Mouse (Mus musculus) megakaryocyte, embryonic 14.5 days (primary cell): ENCODE data around the gene Hhat. TPM values are rescaled to one million over a fixed set of nuclear protein-coding genes. Genes with fewer than 3 reads are reported as not detected.

ENCODE experiments used
- H3K27me3 ChIP-seq: replicated peaks from 2 replicates; pipeline ENCODE3; 2012; ENCODE audit warnings: inconsistent platforms
- H3K36me3 ChIP-seq: replicated peaks from 2 replicates; pipeline ENCODE3; 2012; ENCODE audit warnings: low read length, inconsistent platforms, mixed read lengths
- H3K4me1 ChIP-seq: 2 replicates; pipeline ENCODE4 v1.6.1; 2012; ENCODE audit warnings: inconsistent platforms
- H3K4me3 ChIP-seq: replicated peaks from 2 replicates; pipeline ENCODE3; 2012; ENCODE audit warnings: moderate library complexity, mild to moderate bottlenecking, inconsistent platforms
- H3K9me3 ChIP-seq: 2 replicates; pipeline ENCODE4 v1.6.1; 2012; ENCODE audit warnings: inconsistent platforms
- FLI1 ChIP-seq: IDR thresholded peaks from 2 replicates; pipeline ENCODE4 v1.6.1; 2012; ENCODE audit warnings: low read length, inconsistent platforms, mixed read lengths
- GATA1 ChIP-seq: IDR thresholded peaks from 3 replicates; pipeline ENCODE4 v1.6.1; 2012; ENCODE audit warnings: mixed read lengths, low read length, inconsistent platforms, borderline replicate concordance
- polyA plus RNA-seq: library from polyadenylated mRNA; stranded (reverse); fragments of >175 nt; gene quantifications from 2 replicates; pipeline ENCODE4 v1.2.3, GENCODE M21; 2012; ENCODE audit warnings: low replicate concordance; ENCODE audit not compliant: insufficient read depth

Hhat gene
- polyA plus RNA-seq, 1 experiment, result 0.03 TPM

GRCm38 (mm10) chr1:192798212-192799164 lies 27.5 kb upstream of the Hhat start:
- peaks cover 3% of the 10 kb centered on the region for H3K27me3 ChIP-seq
- H3K36me3 ChIP-seq, result no peaks in the 10 kb centered on the region
- H3K4me3 ChIP-seq, result no peak overlapping the region
- H3K4me1 ChIP-seq, result no peaks in the 10 kb centered on the region
- TF ChIP-seq GATA1, result no peak
- no peak for TF ChIP-seq FLI1
- H3K9me3 ChIP-seq, result peaks cover 19% of the 10 kb centered on the region; the same call in 1 of the 2 replicates

DNA sequence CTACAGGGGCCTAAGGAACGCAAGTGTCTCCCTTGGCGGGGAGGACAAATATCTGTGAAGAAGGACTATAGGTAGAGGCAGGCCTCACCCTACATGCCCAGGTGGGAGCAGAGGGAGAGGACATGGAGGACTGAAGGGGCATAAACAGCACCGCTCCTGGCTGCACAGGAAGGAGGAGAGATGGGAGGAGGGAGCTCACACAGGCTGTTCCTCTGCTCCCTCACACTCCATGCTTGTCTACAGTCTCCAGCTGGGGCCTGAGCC lies 25.9 kb upstream of the Hhat start:
- H3K36me3 ChIP-seq, result no peaks in the 10 kb centered on the region
- peaks cover 19% of the 10 kb centered on the region; the same call in 1 of the 2 replicates for H3K9me3 ChIP-seq
- peaks cover 3% of the 10 kb centered on the region for H3K27me3 ChIP-seq
- no peaks in the 10 kb centered on the region for H3K4me1 ChIP-seq
- peak overlapping the region; percentile 53 for H3K4me3 ChIP-seq
- TF ChIP-seq FLI1, result no peak
- TF ChIP-seq GATA1, result no peak

DNA sequence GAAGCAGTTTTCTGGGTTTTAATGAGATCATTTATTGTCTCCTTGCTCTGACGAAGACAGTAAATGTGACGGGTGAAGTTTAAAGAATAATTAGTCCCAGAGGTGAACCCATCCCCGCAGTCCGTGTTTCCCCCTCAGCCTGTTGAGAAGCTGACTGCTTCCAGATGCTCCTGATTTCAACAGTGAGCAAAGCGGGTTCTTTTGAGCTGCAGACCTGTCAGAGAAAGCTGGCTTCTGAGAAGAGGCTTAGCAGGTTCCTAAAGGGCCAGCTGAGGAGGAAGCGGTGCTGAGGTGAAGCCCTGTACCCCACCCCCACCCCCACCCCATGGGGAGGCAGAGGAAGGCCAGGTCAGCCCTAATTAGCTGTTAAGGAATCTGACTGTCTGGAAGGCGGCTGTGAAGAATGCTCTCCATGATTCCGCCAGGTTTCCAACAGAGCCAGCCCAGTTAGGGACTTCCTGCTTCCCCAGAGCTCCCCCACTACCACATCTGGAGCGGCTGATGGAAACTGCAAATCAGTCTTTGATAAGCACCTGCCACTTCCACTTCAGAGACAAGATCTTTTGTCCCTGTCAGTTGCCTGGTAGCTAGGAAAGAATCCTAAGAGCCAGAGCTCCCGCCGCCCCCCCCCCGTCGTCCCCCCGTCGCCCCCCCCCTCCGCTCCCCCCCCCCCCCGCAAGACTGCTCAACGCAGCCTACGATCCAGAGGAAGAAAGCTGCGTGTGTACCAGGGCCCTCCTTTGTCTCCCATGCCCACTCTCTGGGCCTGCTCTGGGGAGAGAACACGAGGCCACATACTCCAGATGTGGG lies 25.4 kb upstream of the Hhat start:
- H3K4me1 ChIP-seq, result no peaks in the 10 kb centered on the region
- no peak overlapping the region for H3K4me3 ChIP-seq
- peaks cover 19% of the 10 kb centered on the region; the same call in 1 of the 2 replicates for H3K9me3 ChIP-seq
- TF ChIP-seq GATA1, result no peak
- TF ChIP-seq FLI1, result no peak
- H3K36me3 ChIP-seq, result no peaks in the 10 kb centered on the region
- peaks cover 3% of the 10 kb centered on the region for H3K27me3 ChIP-seq

DNA sequence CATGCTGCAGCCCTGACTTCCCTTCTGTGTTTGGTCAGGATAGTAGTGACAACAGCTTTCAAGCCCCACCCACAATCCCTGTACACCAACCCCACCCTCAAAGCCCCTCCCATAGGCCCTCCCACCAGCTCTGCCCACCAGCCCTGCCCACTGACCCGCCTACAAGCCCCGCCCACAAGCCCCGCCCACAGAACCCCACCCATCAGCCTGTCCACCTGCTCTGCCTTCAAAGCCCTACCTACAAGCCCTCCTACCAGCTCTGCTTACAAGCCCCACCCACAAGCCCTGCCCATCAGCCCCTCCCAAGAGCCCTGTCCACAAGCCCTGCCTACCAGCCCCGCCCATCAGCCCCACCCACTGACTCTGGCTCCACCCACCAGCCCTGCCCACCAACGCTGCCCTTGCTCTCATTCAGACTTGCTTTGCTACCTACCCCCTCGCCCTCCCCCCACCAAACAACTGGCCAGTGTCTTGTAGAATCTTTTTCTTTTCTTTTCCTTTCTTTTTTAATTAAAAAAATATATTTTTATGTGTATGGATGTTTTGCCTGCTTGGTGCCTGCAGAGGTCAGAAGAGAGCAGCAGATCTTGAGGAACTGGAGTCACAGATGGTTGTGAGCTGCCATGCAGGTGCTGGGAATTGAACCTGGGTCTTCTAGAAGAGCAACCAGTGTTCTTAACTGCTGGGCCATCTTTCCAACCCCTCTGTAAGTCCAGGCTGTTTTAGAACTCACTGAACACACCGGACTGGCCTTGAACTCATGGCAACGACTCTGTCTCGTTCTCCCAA lies 24.1 kb upstream of the Hhat start:
- peaks cover 3% of the 10 kb centered on the region for H3K27me3 ChIP-seq
- H3K4me3 ChIP-seq, result no peak overlapping the region
- TF ChIP-seq FLI1 (no peak), GATA1 (no peak)
- no peaks in the 10 kb centered on the region for H3K4me1 ChIP-seq
- 0 out of 2 replicates have a peak, but pooled peaks cover 13% of the 10 kb centered on the region for H3K9me3 ChIP-seq
- no peaks in the 10 kb centered on the region for H3K36me3 ChIP-seq

DNA sequence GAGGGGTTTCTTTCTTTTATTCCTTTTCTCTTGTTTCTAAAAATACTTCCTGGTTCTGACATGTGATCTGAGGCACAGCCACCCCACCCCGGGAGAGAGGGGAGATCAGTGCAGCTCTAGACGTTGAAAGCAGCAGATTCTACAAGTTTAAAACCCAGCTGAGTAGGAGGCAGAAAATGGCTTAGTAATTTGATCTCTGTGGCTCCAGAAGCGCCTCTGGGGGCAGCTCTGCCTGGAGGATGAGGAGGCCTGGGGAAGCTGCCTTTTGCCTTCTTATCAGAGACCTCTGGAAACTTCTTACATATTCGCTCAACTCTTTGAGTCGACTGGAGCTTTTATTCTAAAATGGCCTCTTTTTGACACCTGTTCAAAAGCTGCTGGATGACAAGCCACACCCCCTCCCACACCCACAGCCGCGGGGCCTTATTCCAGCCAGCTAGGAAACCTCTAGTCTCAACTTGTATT lies 20.9 kb upstream of the Hhat start:
- Histone ChIP-seq H3K27me3 (peaks cover 3% of the 10 kb centered on the region), H3K36me3 (no peaks in the 10 kb centered on the region), H3K4me3 (no peak overlapping the region), H3K4me1 (no peaks in the 10 kb centered on the region), H3K9me3 (0 out of 2 replicates have a peak, but pooled peaks cover 7% of the 10 kb centered on the region)
- no peak for TF ChIP-seq FLI1
- no peak for TF ChIP-seq GATA1

DNA sequence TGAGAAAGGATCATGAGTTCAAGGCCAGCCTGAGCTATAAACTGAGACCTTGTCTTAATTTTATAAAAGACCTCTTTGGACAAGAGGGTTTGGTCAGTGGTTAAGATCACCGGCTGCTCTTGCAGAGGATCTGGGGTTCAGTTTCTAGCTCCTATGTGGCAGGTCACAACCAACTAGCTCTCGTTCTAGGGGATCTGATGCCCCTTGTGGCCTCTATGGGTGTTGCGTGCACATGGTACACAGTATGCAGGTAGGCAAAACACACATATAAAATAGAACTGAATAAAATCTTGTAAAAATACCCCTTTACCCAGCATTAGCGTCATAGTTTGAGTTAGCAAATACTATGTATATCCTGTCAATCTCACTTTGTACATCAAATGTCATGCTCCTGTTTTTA lies 19.4 kb upstream of the Hhat start:
- H3K4me1 ChIP-seq, result peaks cover 4% of the 10 kb centered on the region; the same call in 1 of the 2 replicates
- peaks cover 13% of the 10 kb centered on the region for H3K27me3 ChIP-seq
- no peak for TF ChIP-seq FLI1
- no peak for TF ChIP-seq GATA1
- no peak overlapping the region for H3K4me3 ChIP-seq
- H3K9me3 ChIP-seq, result 0 out of 2 replicates have a peak, but pooled peaks cover 1% of the 10 kb centered on the region
- H3K36me3 ChIP-seq, result no peaks in the 10 kb centered on the region

- H3K9me3 ChIP-seq, result no peaks in the 10 kb centered on the region
- no peak overlapping the region for H3K4me3 ChIP-seq
- TF ChIP-seq FLI1 (no peak), GATA1 (no peak)
- peaks cover 13% of the 10 kb centered on the region for H3K27me3 ChIP-seq
- H3K36me3 ChIP-seq, result no peaks in the 10 kb centered on the region
- H3K4me1 ChIP-seq, result peaks cover 4% of the 10 kb centered on the region; the same call in 1 of the 2 replicates
Measured at GRCm38 (mm10) chr1:192789828-192790227, 18.8 kb upstream of the Hhat start.

DNA sequence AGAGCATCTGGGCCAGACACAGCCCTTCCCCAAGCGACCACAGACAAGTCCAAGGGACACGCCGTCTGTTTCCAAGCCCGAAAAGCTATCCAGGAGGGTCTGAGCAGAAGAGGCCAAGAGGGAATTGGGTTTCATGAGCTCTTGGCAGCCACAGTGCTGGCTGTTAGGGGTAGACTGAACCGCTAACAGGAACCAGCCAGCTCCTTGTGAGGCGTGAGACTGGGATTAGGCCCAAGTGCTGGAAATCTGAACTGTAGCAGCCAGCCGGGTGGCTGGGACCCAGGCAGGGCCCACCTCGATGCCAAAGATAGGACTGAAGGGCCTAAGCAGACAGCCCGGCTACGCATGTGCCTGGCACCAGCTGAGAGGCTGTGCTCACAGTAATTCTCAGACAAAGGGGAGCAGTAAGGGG lies 18.1 kb upstream of the Hhat start:
- Histone ChIP-seq H3K4me3 (no peak overlapping the region), H3K4me1 (peaks cover 4% of the 10 kb centered on the region; the same call in 1 of the 2 replicates), H3K36me3 (no peaks in the 10 kb centered on the region), H3K27me3 (peaks cover 13% of the 10 kb centered on the region), H3K9me3 (no peaks in the 10 kb centered on the region)
- TF ChIP-seq FLI1 (no peak), GATA1 (no peak)

DNA sequence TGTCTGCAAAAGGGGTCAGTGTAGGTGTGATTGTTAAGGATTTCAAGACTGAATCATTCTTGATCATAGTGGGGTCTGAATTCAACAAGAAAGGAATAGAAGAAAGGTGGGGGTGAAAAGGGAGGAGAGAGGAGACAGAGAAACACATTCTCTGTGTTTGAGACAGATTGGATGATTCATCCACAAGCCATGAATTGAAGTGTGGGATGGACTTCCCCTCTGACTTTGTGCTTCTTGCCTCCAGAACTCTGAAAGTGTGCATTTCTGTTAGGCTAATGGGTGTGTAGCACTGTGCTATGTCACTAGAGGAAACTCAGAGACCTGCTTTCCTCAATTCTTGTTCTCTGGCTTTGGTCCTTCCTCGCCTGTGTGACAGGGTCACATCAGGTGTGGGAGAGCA lies 15.2 kb upstream of the Hhat start:
- H3K9me3 ChIP-seq, result no peaks in the 10 kb centered on the region
- no peaks in the 10 kb centered on the region for H3K36me3 ChIP-seq
- no peak for TF ChIP-seq GATA1
- no peak for TF ChIP-seq FLI1
- H3K27me3 ChIP-seq, result peaks cover 20% of the 10 kb centered on the region
- H3K4me1 ChIP-seq, result peaks cover 7% of the 10 kb centered on the region; the same call in 1 of the 2 replicates
- no peak overlapping the region for H3K4me3 ChIP-seq
